Mouse (Mus musculus) lung, adult 2 months (tissue): ENCODE results near the gene Nudt22.

ENCODE experiments used
- CTCF ChIP-seq: fragments of 200-500 bp; IDR thresholded peaks from 2 replicates; pipeline ENCODE4 v1.5.1; 2011; ENCODE audit warnings: mild to moderate bottlenecking, low read length, control low read depth; ENCODE audit not compliant: insufficient read depth
- POLR2A ChIP-seq: fragments of 200-500 bp; IDR thresholded peaks from 2 replicates; pipeline ENCODE4 v1.6.1; 2011; ENCODE audit warnings: low read depth, mild to moderate bottlenecking, control low read depth, low read length, borderline replicate concordance; ENCODE audit errors: extremely low read depth

DNA sequence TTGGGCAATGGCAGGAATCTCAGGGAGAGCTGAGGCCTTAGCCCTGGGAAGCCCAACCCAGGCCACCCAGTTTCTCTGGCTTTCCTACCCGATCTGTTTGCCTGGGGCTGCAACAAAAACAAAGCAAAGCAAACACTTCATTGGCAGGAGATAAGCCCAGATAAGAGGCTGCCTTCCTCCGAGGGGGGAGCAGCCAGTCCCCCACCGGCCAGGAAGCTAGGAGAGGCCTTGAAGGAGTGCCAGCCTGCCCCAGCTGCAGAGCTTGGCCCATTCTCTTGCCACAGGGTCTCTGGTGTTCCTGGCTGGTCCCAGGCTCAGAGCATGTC, 43.2 kb downstream of the Nudt22 start:
- TF ChIP-seq POLR2A (peak; percentile 85; the same call in 1 of the 2 replicates), CTCF (no peak)
